Mouse (Mus musculus): ENCODE measurements around the gene Clec4n.

DNA sequence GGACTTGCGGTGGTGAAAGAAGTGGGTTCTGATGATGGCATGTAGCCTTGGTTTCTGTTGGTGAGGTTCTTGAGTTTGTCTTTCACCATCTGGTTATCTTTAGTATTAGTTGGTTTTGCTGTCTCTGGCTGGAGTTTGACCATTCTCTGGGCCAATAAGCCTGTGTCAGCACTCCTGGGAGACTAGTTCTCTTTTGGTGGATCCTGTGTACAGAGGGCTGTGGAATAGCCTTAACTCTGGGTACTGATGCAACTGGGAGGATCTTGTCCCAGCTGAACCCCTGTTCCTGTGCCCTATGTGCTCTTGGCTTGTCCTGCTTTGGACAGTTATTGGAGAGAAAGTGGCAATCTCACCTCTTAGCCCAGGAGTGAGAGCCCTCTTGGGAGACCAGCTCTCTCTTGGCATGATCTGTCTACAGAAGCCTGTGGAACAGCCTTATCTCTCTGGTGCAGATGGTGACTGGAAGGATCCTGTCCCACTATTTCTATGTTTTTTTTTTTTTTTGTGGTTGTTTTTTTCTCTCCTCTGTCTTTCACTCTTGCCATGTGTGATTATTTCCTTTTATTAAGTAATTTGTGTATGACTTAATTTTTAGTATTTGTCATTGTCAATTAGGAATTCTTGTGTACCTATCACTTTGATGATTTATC is 63.2 kb downstream of the Clec4n start:
- TF ChIP-seq POLR2A (IDR thresholded peaks at IDR 0.05; ENCODE audit: extremely low read depth, insufficient read depth, low read length), result no peak
- no peak for TF ChIP-seq CTCF (IDR thresholded peaks at IDR 0.05; ENCODE audit: low read depth, low read length)

Data from liver, adult 2 months (tissue).